Comparison of ENCODE assay signal across 9 mouse cellular contexts in genomic region chr3:87030855-87031254, GRCm38 (mm10). TPM values are rescaled to one million over a fixed set of nuclear protein-coding genes. Genes with fewer than 3 reads are reported as not detected.
DNase-seq lines count a peak whose midpoint lies in the region; ATAC-seq lines count a peak whose summit lies in the region.
"Had no signal": no experiment of that assay in that cellular context is flagged by ENCODE, and none has a peak within 500 bp of the region (broad histone marks: within the 10 kb centered on the region; RNA-seq: fewer than 3 reads in every experiment).

No protein-coding gene starts in this region.

- no peaks in the 10 kb centered on the region for H3K36me3 ChIP-seq in hindbrain, embryonic 14.5 days (replicated peaks; ENCODE audit: control insufficient read depth, insufficient read depth)
- H3K36me3 ChIP-seq in neural tube, embryonic 13.5 days, result no peaks in the 10 kb centered on the region
- H3K36me3 ChIP-seq: heart, embryonic 15.5 days had no signal

- no peak overlapping the region for H3K4me3 ChIP-seq in hindbrain, embryonic 14.5 days (replicated peaks; ENCODE audit: low read length)
- H3K4me3 ChIP-seq in neural tube, embryonic 13.5 days, result no peak overlapping the region
- H3K4me3 ChIP-seq: heart, embryonic 15.5 days had no signal

- ATAC-seq in erythroid progenitor cell, adult 5-6 weeks (replicated peaks; ENCODE audit: low FRiP score, poor library complexity, severe bottlenecking), result 0 out of 2 replicates have a peak, but pooled peaks have one; percentile 64
- ATAC-seq in hindbrain, embryonic 14.5 days (ENCODE audit: low FRiP score), result no peak; the same call in 1 of the 2 replicates
- ATAC-seq in neural tube, embryonic 13.5 days (ENCODE audit: low read depth), result peak; percentile 78

- WGBS in hindbrain, embryonic 14.5 days, result 23% methylated on average over 6 of the region's 6 CpGs
- WGBS in neural tube, embryonic 13.5 days, result 18% methylated on average over 6 of the region's 6 CpGs

- no peaks in the 10 kb centered on the region for H3K9me3 ChIP-seq in hindbrain, embryonic 14.5 days (ENCODE audit: control insufficient read depth, low read length)
- no peaks in the 10 kb centered on the region for H3K9me3 ChIP-seq in neural tube, embryonic 13.5 days
- H3K9me3 ChIP-seq: heart, embryonic 15.5 days had no signal

- no peaks in the 10 kb centered on the region for H3K27me3 ChIP-seq in hindbrain, embryonic 14.5 days (ENCODE audit: control insufficient read depth, insufficient read depth, low read length)
- no peaks in the 10 kb centered on the region for H3K27me3 ChIP-seq in neural tube, embryonic 13.5 days
- H3K27me3 ChIP-seq: heart, embryonic 15.5 days had no signal

- no peaks in the 10 kb centered on the region for H3K4me1 ChIP-seq in hindbrain, embryonic 14.5 days (replicated peaks; ENCODE audit: control insufficient read depth, insufficient read depth, low read length)
- H3K4me1 ChIP-seq in neural tube, embryonic 13.5 days (replicated peaks), result no peaks in the 10 kb centered on the region
- H3K4me1 ChIP-seq: heart, embryonic 15.5 days had no signal

- no peak overlapping the region for H3K4me2 ChIP-seq in hindbrain, embryonic 14.5 days (replicated peaks)
- H3K4me2 ChIP-seq in neural tube, embryonic 13.5 days, result no peak overlapping the region
- H3K4me2 ChIP-seq: heart, embryonic 15.5 days had no signal

- intact Hi-C loops in left cerebral cortex, postnatal 25 days (cut with DNase I), result loop anchor here (5.0 kb wide), 3 partner anchors 51 to 531 kb away; no protein-coding TSS in a partner anchor

- H3K9ac ChIP-seq in hindbrain, embryonic 14.5 days, result no peak overlapping the region
- no peak overlapping the region for H3K9ac ChIP-seq in neural tube, embryonic 13.5 days
- H3K9ac ChIP-seq: heart, embryonic 15.5 days had no signal

- peak; percentile 17 for DNase-seq in ovary, adult 18-20 months (ENCODE audit: low spot score)
- no peak for DNase-seq in ovary, postnatal 10 days (ENCODE audit: low spot score)
- DNase-seq in brain, embryonic 18.5 days (ENCODE audit: low read depth, low spot score), result peak; percentile 36
- DNase-seq in hindbrain, embryonic 14.5 days (ENCODE audit: low spot score), result peak; percentile 89
- DNase-seq in left cerebral cortex, postnatal 25 days (ENCODE audit: low spot score in 2 of 2), result peak; percentile 69 to 72
- DNase-seq in thymus, adult 18-20 months, result peak; percentile 17 to 26

- H3K27ac ChIP-seq in hindbrain, embryonic 14.5 days, result no peak overlapping the region
- H3K27ac ChIP-seq in neural tube, embryonic 13.5 days (replicated peaks), result no peak overlapping the region
- H3K27ac ChIP-seq: heart, embryonic 15.5 days had no signal

RNA-seq across cellular contexts. Expression of gene Cd1d1, which starts 31.6 kb away (rescaled TPM):
- 10.5 and 25.2 TPM in 2 replicates for total RNA-seq in erythroid progenitor cell, adult 5-6 weeks (2015; ENCODE audit: low replicate concordance)
- 5.9 and 9.6 TPM in 2 replicates for total RNA-seq in erythroid progenitor cell, adult 5-6 weeks (2017; ENCODE audit: low replicate concordance)
- polyA plus RNA-seq in hindbrain, embryonic 14.5 days (2014; fragmentation: Nextera tagmentation; extraction: Ambion mirVana), result 38.4 and 43.8 TPM in 2 replicates
- total RNA-seq in left cerebral cortex, postnatal 25 days (2021), result under 1 TPM; 0.76 to 0.89 TPM
- polyA plus RNA-seq in neural tube, embryonic 13.5 days (2015; fragmentation: Nextera tagmentation; extraction: Ambion mirVana), result 80.0 and 86.8 TPM in 2 replicates
